Mouse (Mus musculus) monocyte, adult 5-6 weeks (primary cell): ENCODE measurements around the gene Abcf2. TPM values are rescaled to one million over a fixed set of nuclear protein-coding genes. Genes with fewer than 3 reads are reported as not detected.
A peak's percentile ranks its signal among the peaks of the same experiment; 100 is the strongest.
"Not testable (repeated sequence)": the region's sequence is repeated elsewhere in the genome, so short reads cannot be mapped to it uniquely, and the experiment has no call there.

Experiments used
- ATAC-seq: fragments of 153-309, 156-312 bp; replicated peaks from 2 replicates; pipeline ENCODE4 v1.8.0; 2017; ENCODE audit warnings: mild to moderate bottlenecking; ENCODE audit not compliant: low TSS enrichment, insufficient number of reproducible peaks, severe bottlenecking, poor library complexity, low FRiP score
- total RNA-seq: library from RNA; stranded (forward); fragments of 200-1000, 200-491, 200-594 nt; gene quantifications from 3 replicates; pipeline ENCODE4 v1.2.3, GENCODE M21; 2017

The Abcf2 gene
- total RNA-seq, 1 experiment from 2014 or later: 33.8 TPM

GRCm38 (mm10) chr5:24591268-24591721 is 14.0 kb upstream of the Abcf2 start:
- no peak for ATAC-seq

- ATAC-seq: no peak
Measured at GRCm38 (mm10) chr5:24589511-24590500, 12.5 kb upstream of the Abcf2 start.

- no peak for ATAC-seq
Measured at GRCm38 (mm10) chr5:24587200-24587577, 9.9 kb upstream of the Abcf2 start.

- ATAC-seq: peak; percentile 90
Measured at GRCm38 (mm10) chr5:24586547-24587199, 9.4 kb upstream of the Abcf2 start, which contains the start of gene Chpf2. Chpf2 (plus strand) TSS chr5:24586741.

- ATAC-seq: no peak
Measured at GRCm38 (mm10) chr5:24586106-24586505, 8.8 kb upstream of the Abcf2 start.

GRCm38 (mm10) chr5:24578109-24578963 is 1.1 kb upstream of the Abcf2 start:
- no peak for ATAC-seq

- ATAC-seq: 0 out of 2 replicates have a peak, but pooled peaks have one; percentile 6
Measured at GRCm38 (mm10) chr5:24576801-24577182, 475 bp downstream of the Abcf2 start.

- no peak for ATAC-seq
Measured at GRCm38 (mm10) chr5:24575948-24576347, 1.3 kb downstream of the Abcf2 start.

GRCm38 (mm10) chr5:24556709-24557108 is 20.6 kb downstream of the Abcf2 start, which contains the start of gene 4931409K22Rik:
4931409K22Rik (minus strand) TSS chr5:24556809.
- no peak for ATAC-seq

GRCm38 (mm10) chr5:24555335-24555734 is 21.9 kb downstream of the Abcf2 start:
- not testable (repeated sequence) for ATAC-seq

GRCm38 (mm10) chr5:24553621-24554244 is 23.5 kb downstream of the Abcf2 start:
- no peak for ATAC-seq

GRCm38 (mm10) chr5:24551317-24551688 is 26.0 kb downstream of the Abcf2 start:
- no peak for ATAC-seq

GRCm38 (mm10) chr5:24550598-24551316 is 26.5 kb downstream of the Abcf2 start:
- ATAC-seq: no peak

- ATAC-seq: no peak
Measured at GRCm38 (mm10) chr5:24542643-24543042, 34.6 kb downstream of the Abcf2 start.

- no peak for ATAC-seq
Measured at GRCm38 (mm10) chr5:24541144-24541569, 36.1 kb downstream of the Abcf2 start.

- ATAC-seq: no peak
Measured at GRCm38 (mm10) chr5:24540387-24541143, 36.7 kb downstream of the Abcf2 start, which contains the start of gene Asb10. Asb10 (minus strand) TSS chr5:24540978.
